Mouse (Mus musculus) midbrain, embryonic 16.5 days (tissue): ENCODE measurements at regions not wholly inside any gene's neighbourhood (a gene's known extent, or its start where the extent isn't known, plus 50 kb on each side); places are given as distances from the start of the nearest gene placed in this dataset.

Experiments used
- ATAC-seq: fragments of 200-750 bp; cut with Nextera tagmentation; 2 replicates; pipeline ENCODE4 v1.8.0; 2017; ENCODE audit warnings: moderate TSS enrichment
- H3K27ac ChIP-seq: fragments of 300-500 bp; sonication (generic); 2 replicates; pipeline ENCODE4 v1.5.1; 2014; ENCODE audit warnings: mild to moderate bottlenecking, low read length, mixed read lengths
- H3K27me3 ChIP-seq: fragments of 300-500 bp; sonication (generic); 2 replicates; pipeline ENCODE4 v1.6.1; 2014; ENCODE audit warnings: low read depth, low read length, mixed read lengths; ENCODE audit not compliant: control insufficient read depth, insufficient read depth
- H3K36me3 ChIP-seq: fragments of 300-500 bp; sonication (generic); 2 replicates; pipeline ENCODE4 v1.6.1; 2014; ENCODE audit warnings: mild to moderate bottlenecking, low read length, moderate library complexity, mixed read lengths; ENCODE audit not compliant: control insufficient read depth, insufficient read depth
- H3K4me1 ChIP-seq: fragments of 300-500 bp; sonication (generic); 2 replicates; pipeline ENCODE4 v1.6.1; 2014; ENCODE audit warnings: mild to moderate bottlenecking, low read length, mixed read lengths; ENCODE audit not compliant: control insufficient read depth, insufficient read depth
- H3K4me2 ChIP-seq: fragments of 300-500 bp; sonication (generic); 2 replicates; pipeline ENCODE4 v1.6.1; 2014; ENCODE audit warnings: mild to moderate bottlenecking, low read length, mixed read lengths
- H3K4me3 ChIP-seq: fragments of 300-500 bp; sonication (generic); 2 replicates; pipeline ENCODE4 v1.5.1; 2014; ENCODE audit warnings: low read depth, mild to moderate bottlenecking, low read length, moderate library complexity, mixed read lengths
- H3K9ac ChIP-seq: fragments of 300-500 bp; sonication (generic); 2 replicates; pipeline ENCODE4 v1.6.1; 2014; ENCODE audit warnings: low read depth, low read length, mixed read lengths
- H3K9me3 ChIP-seq: fragments of 300-500 bp; sonication (generic); replicated peaks from 2 replicates; pipeline ENCODE4 v1.6.1; 2014; ENCODE audit warnings: mild to moderate bottlenecking, low read length, mixed read lengths; ENCODE audit not compliant: control insufficient read depth, poor library complexity, severe bottlenecking
- WGBS: fragments of 180-500 bp; shearing (Covaris S2); extraction: QIAGEN DNeasy Blood & Tissue Kit; methylation state at CpG from one replicate; pipeline ENCODE4 v1.1.7; 2014; 5-methylcytosine and 5-hydroxymethylcytosine counted together

GRCm38 (mm10) chr8:35020480-35020879 lies 745.1 kb upstream of the Gm19410 start:
- H3K4me2 ChIP-seq: no peak overlapping the region
- no peaks in the 10 kb centered on the region for H3K9me3 ChIP-seq
- no peaks in the 10 kb centered on the region for H3K36me3 ChIP-seq
- 81% methylated on average over 8 of the region's 8 CpGs for WGBS
- no peak overlapping the region for H3K9ac ChIP-seq
- H3K27ac ChIP-seq: no peak overlapping the region
- no peaks in the 10 kb centered on the region for H3K4me1 ChIP-seq
- no peak for ATAC-seq
- no peaks in the 10 kb centered on the region for H3K27me3 ChIP-seq
- no peak overlapping the region for H3K4me3 ChIP-seq

- no peaks in the 10 kb centered on the region for H3K4me1 ChIP-seq
- no peak overlapping the region for H3K27ac ChIP-seq
- no peak for ATAC-seq
- H3K27me3 ChIP-seq: no peaks in the 10 kb centered on the region
- no peak overlapping the region for H3K4me2 ChIP-seq
- WGBS: 80% methylated on average over 6 of the region's 6 CpGs
- no peak overlapping the region for H3K4me3 ChIP-seq
- no peak overlapping the region for H3K9ac ChIP-seq
- no peaks in the 10 kb centered on the region for H3K9me3 ChIP-seq
- H3K36me3 ChIP-seq: no peaks in the 10 kb centered on the region
These were observed 742.9 kb upstream of the Gm19410 start for GRCm38 (mm10) chr8:35022649-35023048.

- ATAC-seq: no peak
- Histone ChIP-seq H3K4me3 (no peak overlapping the region), H3K9me3 (no peaks in the 10 kb centered on the region), H3K27ac (no peak overlapping the region), H3K4me2 (no peak overlapping the region), H3K27me3 (no peaks in the 10 kb centered on the region), H3K36me3 (no peaks in the 10 kb centered on the region), H3K4me1 (no peaks in the 10 kb centered on the region), H3K9ac (no peak overlapping the region)
- 59% methylated on average over 3 of the region's 3 CpGs for WGBS
These were observed 717.8 kb upstream of the Gm19410 start for GRCm38 (mm10) chr8:35047798-35048197.

GRCm38 (mm10) chr8:35053444-35053843 lies 712.1 kb upstream of the Gm19410 start:
- Histone ChIP-seq H3K36me3 (no peaks in the 10 kb centered on the region), H3K4me1 (no peaks in the 10 kb centered on the region), H3K4me2 (no peak overlapping the region), H3K27ac (no peak overlapping the region), H3K4me3 (no peak overlapping the region), H3K9me3 (no peaks in the 10 kb centered on the region), H3K27me3 (no peaks in the 10 kb centered on the region), H3K9ac (no peak overlapping the region)
- 91% methylated on average over 4 of the region's 4 CpGs for WGBS
- ATAC-seq: no peak

- Histone ChIP-seq H3K9ac (no peak overlapping the region), H3K4me2 (no peak overlapping the region), H3K4me3 (no peak overlapping the region), H3K27me3 (no peaks in the 10 kb centered on the region), H3K27ac (no peak overlapping the region), H3K9me3 (no peaks in the 10 kb centered on the region), H3K4me1 (no peaks in the 10 kb centered on the region), H3K36me3 (no peaks in the 10 kb centered on the region)
- no peak for ATAC-seq
- 89% methylated on average over 5 of the region's 5 CpGs for WGBS
These were observed 704.5 kb upstream of the Gm19410 start for GRCm38 (mm10) chr8:35061048-35061447.

GRCm38 (mm10) chr8:35068228-35068627 lies 697.4 kb upstream of the Gm19410 start:
- no peaks in the 10 kb centered on the region for H3K27me3 ChIP-seq
- no peaks in the 10 kb centered on the region for H3K9me3 ChIP-seq
- H3K4me3 ChIP-seq: no peak overlapping the region
- no peak for ATAC-seq
- H3K4me2 ChIP-seq: no peak overlapping the region
- H3K27ac ChIP-seq: no peak overlapping the region
- H3K36me3 ChIP-seq: no peaks in the 10 kb centered on the region
- no peaks in the 10 kb centered on the region for H3K4me1 ChIP-seq
- WGBS: 92% methylated on average over 2 of the region's 2 CpGs
- H3K9ac ChIP-seq: no peak overlapping the region

GRCm38 (mm10) chr8:35070246-35070989 lies 695.2 kb upstream of the Gm19410 start:
- Histone ChIP-seq H3K4me2 (no peak overlapping the region), H3K9me3 (no peaks in the 10 kb centered on the region), H3K27ac (no peak overlapping the region), H3K9ac (no peak overlapping the region), H3K4me1 (no peaks in the 10 kb centered on the region), H3K4me3 (no peak overlapping the region), H3K36me3 (no peaks in the 10 kb centered on the region), H3K27me3 (no peaks in the 10 kb centered on the region)
- 60% methylated on average over 7 of the region's 7 CpGs for WGBS
- 0 out of 2 replicates have a peak, but pooled peaks have one; percentile 56 for ATAC-seq

- no peak overlapping the region for H3K9ac ChIP-seq
- no peak overlapping the region for H3K27ac ChIP-seq
- no peak for ATAC-seq
- H3K4me3 ChIP-seq: no peak overlapping the region
- WGBS: 87% methylated on average over 10 of the region's 10 CpGs
- no peaks in the 10 kb centered on the region for H3K27me3 ChIP-seq
- no peaks in the 10 kb centered on the region for H3K36me3 ChIP-seq
- H3K4me2 ChIP-seq: no peak overlapping the region
- no peaks in the 10 kb centered on the region for H3K9me3 ChIP-seq
- no peaks in the 10 kb centered on the region for H3K4me1 ChIP-seq
These were observed 689.6 kb upstream of the Gm19410 start for GRCm38 (mm10) chr8:35075971-35076370.

GRCm38 (mm10) chr8:35083161-35083560 lies 682.4 kb upstream of the Gm19410 start:
- Histone ChIP-seq H3K27ac (no peak overlapping the region), H3K27me3 (no peaks in the 10 kb centered on the region), H3K4me1 (no peaks in the 10 kb centered on the region), H3K36me3 (no peaks in the 10 kb centered on the region), H3K9ac (no peak overlapping the region), H3K9me3 (no peaks in the 10 kb centered on the region), H3K4me2 (no peak overlapping the region), H3K4me3 (no peak overlapping the region)
- ATAC-seq: no peak
- WGBS: 59% methylated on average over 1 of the region's 1 CpGs
